Mouse (Mus musculus) cerebellum, adult 9-10 months (tissue): ENCODE data around the gene Hnf1a.

Source experiments
- DNase-seq: peaks from one replicate; pipeline ENCODE4 v3.0.0; 2022

The Hnf1a gene

DNA sequence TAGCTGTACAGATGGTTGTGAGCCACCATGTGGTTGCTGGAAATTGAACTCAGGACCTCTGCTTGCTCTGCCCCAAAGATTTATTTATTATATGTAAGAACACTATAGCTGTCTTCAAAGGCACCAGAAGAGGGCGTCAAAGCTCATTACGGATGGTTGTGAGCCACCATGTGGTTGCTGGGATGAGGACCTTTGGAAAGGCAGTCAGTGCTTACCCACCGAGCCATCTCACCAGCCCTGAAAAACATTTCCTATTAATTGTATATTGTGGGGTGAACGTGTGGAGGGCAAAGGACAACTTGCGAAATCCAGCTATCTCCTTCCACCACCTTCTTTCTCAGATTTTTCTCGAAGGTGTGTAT, 8.0 kb upstream of the Hnf1a start:
- peak; percentile 36 for DNase-seq

- peak; percentile 19 for DNase-seq
Observed at GRCm38 (mm10) chr5:114978473-114978872, 7.6 kb upstream of the Hnf1a start.

DNA sequence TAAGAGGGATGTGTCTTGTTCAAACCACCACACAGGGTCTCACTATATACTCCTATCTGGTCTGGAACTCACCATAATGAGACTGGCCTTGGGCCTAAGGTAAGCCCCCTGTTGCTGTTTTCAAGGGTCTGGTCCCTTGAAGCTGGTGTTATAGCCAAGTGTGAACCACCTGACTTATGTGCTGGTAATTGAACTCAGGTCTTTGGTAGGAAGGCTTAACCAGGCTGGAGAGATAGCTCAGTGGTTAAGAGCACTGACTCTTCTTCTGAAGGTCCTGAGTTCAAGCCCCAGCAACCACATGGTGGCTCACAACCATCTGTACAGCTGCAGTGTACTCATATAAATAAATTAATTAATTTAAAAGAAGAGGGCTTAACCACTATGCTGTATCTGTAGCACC, 6.0 kb upstream of the Hnf1a start:
- DNase-seq = no peak

GRCm38 (mm10) chr5:114973131-114973530, 2.2 kb upstream of the Hnf1a start:
- no peak for DNase-seq

GRCm38 (mm10) chr5:114972201-114972600, 1.3 kb upstream of the Hnf1a start:
- no peak for DNase-seq

DNA sequence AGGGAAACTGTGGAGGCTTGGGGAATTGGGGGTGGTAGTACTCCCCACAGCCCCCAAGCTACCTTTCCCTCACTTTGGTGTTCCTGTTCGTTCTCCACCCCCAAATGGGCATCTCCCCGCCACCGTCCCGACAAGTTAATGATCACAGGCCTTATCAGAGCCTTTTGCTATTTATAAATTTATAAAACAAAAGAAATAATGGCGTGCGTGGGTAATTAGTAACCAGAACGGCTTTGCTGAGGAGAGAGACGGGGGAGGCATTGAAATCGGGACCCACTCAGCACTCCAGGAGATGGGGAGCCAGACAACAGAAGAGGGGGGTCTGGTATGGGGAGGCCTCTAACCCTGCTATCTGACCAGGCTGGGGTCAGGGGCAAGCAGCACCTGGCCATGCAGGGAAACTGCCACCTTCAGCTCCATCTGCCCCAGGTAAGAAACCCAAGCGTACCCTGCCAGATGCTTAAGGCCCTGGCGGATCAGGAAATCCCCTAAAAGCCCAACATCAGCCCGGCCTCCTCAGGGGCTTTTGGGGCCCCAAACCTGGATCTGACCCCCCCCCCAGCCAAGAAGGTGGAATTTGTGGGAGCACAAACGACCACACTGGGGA, 1.2 kb downstream of the Hnf1a start:
- no peak for DNase-seq

GRCm38 (mm10) chr5:114969064-114969463, 1.8 kb downstream of the Hnf1a start:
- no peak for DNase-seq

GRCm38 (mm10) chr5:114968651-114969050, 2.2 kb downstream of the Hnf1a start:
- DNase-seq = no peak

- DNase-seq = no peak
Observed at GRCm38 (mm10) chr5:114967523-114968268, 3.2 kb downstream of the Hnf1a start.

- no peak for DNase-seq
Observed at GRCm38 (mm10) chr5:114964967-114965898, 5.7 kb downstream of the Hnf1a start.

DNA sequence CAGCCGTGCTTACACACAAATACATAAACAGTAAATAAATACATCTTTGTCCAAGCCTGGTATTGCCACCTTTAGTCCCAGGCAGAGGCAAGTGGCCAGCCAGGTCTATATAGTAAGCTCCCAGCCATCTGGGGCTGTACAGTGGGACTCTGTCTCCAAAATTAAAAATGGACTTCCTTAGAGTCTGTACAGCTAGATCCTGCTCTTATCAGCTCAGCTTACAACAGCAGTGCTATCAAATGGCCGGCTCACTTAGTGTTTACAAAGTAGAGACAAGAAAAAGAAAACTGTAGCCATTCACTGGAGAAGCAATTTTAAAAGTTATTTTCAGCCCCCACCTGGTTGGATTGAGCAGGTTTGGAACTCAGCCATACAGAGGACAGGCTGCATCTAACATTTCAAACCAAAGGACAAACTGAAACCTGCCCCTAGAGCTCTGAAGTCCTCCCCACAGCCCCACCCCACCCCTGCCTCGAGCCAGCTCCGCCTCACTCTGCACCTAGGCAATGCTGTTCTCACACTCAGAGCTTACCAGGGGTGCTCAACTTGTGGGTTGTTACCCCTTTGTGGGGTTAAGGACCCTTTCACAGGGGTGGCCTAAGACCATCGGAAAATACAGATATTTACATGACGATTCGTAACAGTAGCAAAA, 6.5 kb downstream of the Hnf1a start:
- DNase-seq = no peak

GRCm38 (mm10) chr5:114961590-114962360, 9.1 kb downstream of the Hnf1a start:
- DNase-seq = no peak

DNA sequence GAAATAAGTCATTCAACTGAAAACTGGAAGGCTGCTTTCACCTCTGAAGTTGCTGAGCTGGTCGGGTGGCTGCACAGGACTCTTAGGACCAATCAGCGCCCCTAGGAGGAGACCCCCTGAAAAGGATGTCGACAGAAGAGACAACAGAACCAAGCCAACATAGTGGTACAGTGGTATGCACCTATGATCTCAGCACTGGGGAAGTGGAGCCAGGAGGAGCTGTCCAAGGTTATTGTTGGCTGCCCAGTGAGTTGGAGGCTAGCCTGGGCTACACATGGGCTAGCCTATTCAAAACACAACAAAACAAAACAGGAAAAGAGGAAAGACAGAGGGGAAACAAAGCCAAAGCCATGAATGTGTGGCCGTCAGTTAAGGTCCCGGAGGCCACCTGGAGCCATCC, 12.8 kb downstream of the Hnf1a start:
- DNase-seq = no peak

GRCm38 (mm10) chr5:114953326-114953725, 17.6 kb downstream of the Hnf1a start:
- no peak for DNase-seq

GRCm38 (mm10) chr5:114951279-114951880, 19.5 kb downstream of the Hnf1a start:
- peak; percentile 10 for DNase-seq

- DNase-seq = peak; percentile 12
Observed at GRCm38 (mm10) chr5:114950669-114951068, 20.2 kb downstream of the Hnf1a start.

GRCm38 (mm10) chr5:114949812-114950211, 21.1 kb downstream of the Hnf1a start:
- DNase-seq = no peak

GRCm38 (mm10) chr5:114949316-114949715, 21.6 kb downstream of the Hnf1a start:
- peak; percentile 67 for DNase-seq

DNA sequence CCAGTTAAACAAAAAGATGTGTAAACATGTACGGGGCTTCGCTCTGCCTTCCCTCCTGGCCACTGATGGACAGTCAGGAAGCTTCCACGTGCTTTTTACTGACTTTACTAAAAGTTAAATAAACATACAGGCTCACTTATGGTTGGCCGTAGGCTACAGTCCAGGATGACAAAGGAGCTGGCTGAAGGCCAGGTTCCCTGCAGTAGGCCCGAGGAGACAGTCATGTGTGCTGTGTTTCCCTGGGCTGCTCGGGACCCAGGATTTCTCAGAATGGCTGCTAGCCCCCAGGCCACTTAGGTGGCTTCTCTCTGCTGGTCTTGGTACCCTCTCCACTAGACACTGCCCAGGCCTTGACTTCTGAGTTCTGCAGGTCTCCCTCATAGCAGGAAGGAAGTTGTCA, 22.0 kb downstream of the Hnf1a start:
- DNase-seq = peak; percentile 67

DNA sequence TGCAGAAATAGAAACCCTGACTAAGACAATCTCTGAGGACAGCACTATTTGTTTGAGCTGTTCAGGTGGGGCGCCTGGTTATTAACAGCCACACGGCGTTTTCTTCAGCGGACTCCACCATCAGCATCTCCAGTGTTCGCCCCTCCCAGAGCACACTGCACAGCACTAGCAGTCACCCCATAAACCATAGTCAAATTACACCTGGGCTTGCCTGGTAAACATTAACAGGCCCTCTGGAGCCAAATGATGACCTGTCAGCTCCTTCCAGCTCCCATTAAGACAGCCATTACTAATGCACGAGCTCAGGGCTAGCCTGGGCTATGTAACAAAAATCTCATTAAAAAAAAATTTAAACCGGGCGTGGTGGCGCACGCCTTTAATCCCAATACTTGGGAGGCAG, 25.8 kb downstream of the Hnf1a start:
- no peak for DNase-seq

DNA sequence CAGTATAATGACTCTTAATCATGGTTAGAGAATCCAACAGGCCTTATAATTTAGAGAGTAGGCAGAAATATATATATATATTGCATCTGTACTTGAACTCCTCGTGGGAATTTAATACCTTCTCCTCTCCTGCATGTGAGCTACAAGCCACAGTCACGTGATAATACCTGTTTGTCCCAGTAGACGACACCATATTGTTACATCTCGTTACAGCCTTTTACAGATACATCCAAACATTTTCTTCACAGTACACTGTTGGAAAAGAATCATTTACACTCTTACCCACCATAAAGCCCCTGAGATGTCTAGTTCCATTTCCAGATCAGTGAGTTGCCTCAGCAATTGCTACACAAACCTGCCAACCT, 28.1 kb downstream of the Hnf1a start:
- no peak for DNase-seq
